Mouse (Mus musculus): ENCODE measurements around the gene Wdr47. TPM values are rescaled to one million over a fixed set of nuclear protein-coding genes. Genes with fewer than 3 reads are reported as not detected.
"Not testable (repeated sequence)": the region's sequence is repeated elsewhere in the genome, so short reads cannot be mapped to it uniquely, and the experiment has no call there.

Wdr47 gene
- polyA plus RNA-seq, 1 experiment from 2014 or later, result 135 TPM

DNA sequence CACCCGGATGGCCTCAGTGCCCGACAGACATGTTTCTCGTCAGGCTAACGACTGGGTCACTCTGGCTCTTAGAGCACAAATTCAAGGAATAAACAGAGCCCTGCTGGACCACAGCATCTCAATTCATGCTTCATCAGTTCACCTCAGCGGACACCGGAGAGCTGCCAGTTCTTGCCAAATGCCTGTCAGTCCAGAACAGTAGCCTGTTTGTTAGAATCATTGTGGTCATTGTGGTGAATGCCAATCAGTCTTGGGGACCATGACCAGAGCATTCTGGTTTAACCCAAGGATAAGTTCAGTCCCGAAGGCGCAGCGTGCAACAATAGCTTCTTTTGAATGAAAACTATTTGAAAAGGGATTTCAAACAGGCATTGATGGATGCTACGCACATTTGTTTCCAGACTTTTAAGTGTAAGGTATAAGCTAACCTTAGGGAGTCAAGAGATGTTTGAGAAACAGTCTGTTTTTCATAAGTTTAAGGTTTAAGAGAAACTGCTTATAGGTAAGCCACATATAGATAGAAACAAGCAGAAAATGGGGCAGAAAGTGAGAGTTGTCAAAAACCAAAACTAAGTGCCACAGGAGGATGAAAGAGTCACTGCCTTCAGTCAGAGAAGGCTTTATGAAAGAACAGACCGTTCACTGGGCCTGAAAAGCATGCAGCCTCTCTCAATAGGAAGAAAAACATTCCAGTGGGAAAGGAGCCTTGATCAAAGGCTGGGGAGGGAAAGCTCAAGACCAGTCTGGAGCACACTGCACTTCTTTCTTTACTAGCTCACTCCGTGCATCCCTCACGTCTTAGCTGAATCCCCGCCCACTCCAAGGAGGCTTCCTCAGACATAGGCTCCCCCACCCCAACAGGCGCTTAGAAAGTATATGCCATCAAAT is 22.8 kb upstream of the Wdr47 start:
- Histone ChIP-seq H3K9me3 (ENCODE audit: control insufficient read depth, low read length) (no peaks in the 10 kb centered on the region), H3K27me3 (replicated peaks; ENCODE audit: control insufficient read depth, insufficient read depth, low read length) (no peaks in the 10 kb centered on the region), H3K4me1 (replicated peaks; ENCODE audit: control insufficient read depth, insufficient read depth, low read length) (peaks cover 16% of the 10 kb centered on the region), H3K27ac (ENCODE audit: low read length) (peak overlapping the region; percentile 44), H3K9ac (replicated peaks; ENCODE audit: low read depth, low read length) (no peak overlapping the region), H3K36me3 (ENCODE audit: control insufficient read depth, insufficient read depth) (no peaks in the 10 kb centered on the region), H3K4me2 (ENCODE audit: low read length) (no peak overlapping the region), H3K4me3 (replicated peaks; ENCODE audit: low read length) (no peak overlapping the region)
- WGBS, result 6% methylated on average over 15 of the region's 15 CpGs
- peak; percentile 13; the same call in 1 of the 2 replicates for ATAC-seq

DNA sequence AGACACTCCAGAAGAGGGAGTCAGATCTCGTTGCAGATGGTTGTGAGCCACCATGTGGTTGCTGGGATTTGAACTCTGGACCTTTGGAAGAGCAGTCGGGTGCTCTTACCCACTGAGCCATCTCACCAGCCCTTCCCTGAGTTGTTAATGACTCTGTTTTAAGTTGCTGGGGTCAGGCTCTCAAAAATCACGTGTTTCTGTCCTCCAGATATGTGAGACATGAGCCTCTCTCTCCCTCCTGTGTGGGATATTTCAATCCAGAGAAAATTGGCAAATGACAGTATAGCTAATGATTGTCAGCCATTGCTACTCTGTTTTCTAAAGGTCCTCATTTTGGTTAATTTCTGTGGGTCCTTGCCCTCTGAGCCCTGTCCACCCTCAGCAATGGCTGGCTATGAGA is 21.4 kb upstream of the Wdr47 start:
- not testable (repeated sequence) for ATAC-seq; H3K27me3 ChIP-seq (replicated peaks; ENCODE audit: control insufficient read depth, insufficient read depth, low read length); H3K4me2 ChIP-seq (ENCODE audit: low read length); H3K9ac ChIP-seq (replicated peaks; ENCODE audit: low read depth, low read length); H3K4me3 ChIP-seq (replicated peaks; ENCODE audit: low read length); H3K27ac ChIP-seq (ENCODE audit: low read length); H3K9me3 ChIP-seq (ENCODE audit: control insufficient read depth, low read length); H3K36me3 ChIP-seq (ENCODE audit: control insufficient read depth, insufficient read depth)
- 60% methylated on average over 2 of the region's 3 CpGs for WGBS
- peaks cover 17% of the 10 kb centered on the region for H3K4me1 ChIP-seq (replicated peaks; ENCODE audit: control insufficient read depth, insufficient read depth, low read length)

DNA sequence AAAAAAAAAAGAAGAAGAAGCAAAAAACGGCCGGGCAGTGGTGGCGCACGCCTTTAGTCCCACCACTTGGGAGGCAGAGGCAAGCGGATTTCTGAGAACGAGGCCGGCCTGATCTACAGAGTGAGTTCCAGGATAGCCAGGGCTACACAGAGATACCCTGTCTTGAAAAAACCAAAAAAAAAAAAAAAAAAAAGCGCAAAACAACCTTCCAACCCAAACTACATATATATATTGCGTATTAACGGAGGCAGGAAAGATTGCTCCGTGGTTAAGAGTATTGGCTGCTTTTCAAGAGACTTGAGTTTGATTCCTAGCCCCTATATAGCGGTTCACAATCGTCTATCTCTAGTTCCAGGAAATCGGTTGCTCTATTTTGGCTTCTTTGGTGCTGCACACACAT is 20.3 kb upstream of the Wdr47 start:
- WGBS, result 89% methylated on average over 14 of the region's 14 CpGs
- Histone ChIP-seq H3K9ac (replicated peaks; ENCODE audit: low read depth, low read length) (no peak overlapping the region), H3K4me3 (replicated peaks; ENCODE audit: low read length) (no peak overlapping the region), H3K4me1 (replicated peaks; ENCODE audit: control insufficient read depth, insufficient read depth, low read length) (peaks cover 17% of the 10 kb centered on the region), H3K9me3 (ENCODE audit: control insufficient read depth, low read length) (no peaks in the 10 kb centered on the region), H3K36me3 (ENCODE audit: control insufficient read depth, insufficient read depth) (no peaks in the 10 kb centered on the region), H3K4me2 (ENCODE audit: low read length) (peak overlapping the region; percentile 77), H3K27me3 (replicated peaks; ENCODE audit: control insufficient read depth, insufficient read depth, low read length) (no peaks in the 10 kb centered on the region), H3K27ac (ENCODE audit: low read length) (0 out of 2 replicates have a peak overlapping the region, but pooled peaks have one; percentile 34)
- ATAC-seq, result no peak

DNA sequence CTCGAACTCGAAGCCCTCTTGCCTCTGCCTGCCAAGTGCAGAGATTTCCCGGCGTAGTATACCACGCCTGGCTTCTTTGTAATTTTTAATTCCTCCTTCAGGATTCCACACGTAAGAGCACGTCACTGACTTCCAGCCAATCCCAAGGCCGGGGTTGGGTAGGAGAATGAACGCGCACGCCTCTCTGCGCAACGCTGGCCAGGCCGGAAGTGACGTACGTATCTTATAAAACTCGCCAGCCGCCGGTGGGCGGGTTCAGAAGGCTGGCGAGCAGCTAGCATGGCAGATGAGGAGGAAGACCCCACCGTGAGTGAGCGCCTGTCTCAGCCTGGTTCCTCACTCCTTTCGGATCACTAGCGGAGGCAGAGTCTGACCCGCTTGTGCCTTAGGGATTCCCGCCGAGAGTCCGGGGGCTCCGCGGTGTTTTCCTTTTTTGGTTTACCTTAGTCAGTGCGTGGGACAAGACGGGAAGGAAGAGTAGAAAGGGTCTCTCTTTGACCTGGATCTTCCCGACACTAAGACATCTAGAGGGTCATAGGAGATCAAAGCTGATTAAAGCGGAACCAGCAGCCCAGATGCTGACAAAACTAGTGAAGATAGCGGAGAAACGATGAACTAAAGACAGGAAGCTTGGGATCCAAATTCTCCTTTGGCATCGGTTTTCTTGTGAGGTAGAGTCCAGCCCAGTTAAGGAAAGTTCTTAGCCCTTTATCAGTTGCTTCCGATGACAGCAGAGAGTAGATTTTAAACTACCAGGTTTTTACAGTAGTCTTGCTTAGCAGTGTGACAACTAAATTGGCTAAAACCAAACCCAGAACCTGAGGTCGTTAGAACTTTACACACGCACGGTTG is 19.4 kb upstream of the Wdr47 start, which contains the start of gene Taf13:
Gene Taf13, plus strand, starts transcription at position 256 of the 852 bp plus-strand sequence.
- Histone ChIP-seq H3K4me2 (ENCODE audit: low read length) (peak within 1 kb of the TSS; percentile 77), H3K9me3 (ENCODE audit: control insufficient read depth, low read length) (no peaks in the 10 kb centered on the region), H3K4me1 (replicated peaks; ENCODE audit: control insufficient read depth, insufficient read depth, low read length) (peaks cover 17% of the 10 kb centered on the region), H3K9ac (replicated peaks; ENCODE audit: low read depth, low read length) (peak within 1 kb of the TSS; percentile 69), H3K27me3 (replicated peaks; ENCODE audit: control insufficient read depth, insufficient read depth, low read length) (no peaks in the 10 kb centered on the region), H3K4me3 (replicated peaks; ENCODE audit: low read length) (peak within 1 kb of the TSS; percentile 63), H3K36me3 (ENCODE audit: control insufficient read depth, insufficient read depth) (no peaks in the 10 kb centered on the region), H3K27ac (ENCODE audit: low read length) (peak within 1 kb of the TSS; percentile 77)
- WGBS, result 2% methylated on average over 42 of the region's 42 CpGs
- peak; percentile 97 for ATAC-seq

DNA sequence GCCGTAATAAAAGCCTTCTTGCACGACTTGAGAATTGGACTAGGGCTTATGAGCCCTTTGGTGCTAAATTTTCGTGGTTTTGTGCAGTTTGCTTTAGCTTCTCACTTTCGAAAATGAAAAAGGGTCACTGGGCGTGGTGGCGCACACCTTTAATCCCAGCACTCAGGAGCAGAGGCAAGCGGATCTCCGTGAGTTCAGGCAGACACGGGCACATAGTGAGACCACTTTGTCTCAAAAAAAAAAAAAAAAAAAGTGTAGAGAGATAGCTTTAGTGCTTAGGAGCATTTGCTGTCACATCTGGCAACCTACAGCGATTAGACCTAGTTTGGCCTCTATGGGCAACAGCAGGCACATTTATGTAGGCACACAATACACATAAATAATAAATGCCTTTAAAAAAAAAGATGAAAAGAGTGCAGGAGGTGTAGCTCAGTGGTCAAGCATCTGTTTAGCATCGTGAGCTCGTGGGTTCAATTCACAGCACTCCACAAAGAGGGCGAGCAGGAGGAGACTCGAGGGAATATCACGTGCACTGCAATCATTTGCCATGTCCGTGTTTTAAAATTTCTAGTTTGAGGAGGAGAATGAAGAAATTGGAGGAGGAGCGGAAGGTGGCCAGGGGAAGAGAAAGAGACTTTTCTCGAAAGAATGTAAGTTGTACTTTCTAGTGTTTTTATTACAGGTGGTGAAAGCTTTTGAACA is 18.6 kb upstream of the Wdr47 start:
- H3K4me1 ChIP-seq (replicated peaks; ENCODE audit: control insufficient read depth, insufficient read depth, low read length), result peaks cover 17% of the 10 kb centered on the region
- peak overlapping the region; percentile 77 for H3K4me2 ChIP-seq (ENCODE audit: low read length)
- WGBS, result 48% methylated on average over 18 of the region's 18 CpGs
- H3K27ac ChIP-seq (ENCODE audit: low read length), result no peak overlapping the region
- no peaks in the 10 kb centered on the region for H3K36me3 ChIP-seq (ENCODE audit: control insufficient read depth, insufficient read depth)
- no peaks in the 10 kb centered on the region for H3K27me3 ChIP-seq (replicated peaks; ENCODE audit: control insufficient read depth, insufficient read depth, low read length)
- no peak for ATAC-seq
- peak overlapping the region; percentile 63 for H3K4me3 ChIP-seq (replicated peaks; ENCODE audit: low read length)
- peak overlapping the region; percentile 69 for H3K9ac ChIP-seq (replicated peaks; ENCODE audit: low read depth, low read length)
- H3K9me3 ChIP-seq (ENCODE audit: control insufficient read depth, low read length), result no peaks in the 10 kb centered on the region

DNA sequence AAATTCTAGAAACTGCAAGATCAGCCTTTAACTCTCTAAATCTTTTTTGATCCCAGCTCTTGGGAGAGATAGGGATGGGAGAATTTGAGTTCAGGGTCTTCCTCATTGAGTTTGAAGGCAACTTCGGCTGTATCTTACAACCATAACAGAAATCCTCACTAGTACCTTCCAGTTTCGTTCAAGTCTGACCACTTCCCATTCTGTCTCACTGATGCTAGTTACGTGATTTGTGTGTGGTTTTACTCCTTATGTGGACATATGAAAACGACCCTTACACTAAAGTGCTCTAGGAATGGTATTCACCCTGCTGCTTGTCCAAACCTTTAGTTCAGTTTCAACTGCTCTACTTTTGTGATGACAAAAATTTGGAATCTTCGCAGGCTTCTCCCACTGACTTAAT is 17.1 kb upstream of the Wdr47 start:
- Histone ChIP-seq H3K4me3 (replicated peaks; ENCODE audit: low read length) (no peak overlapping the region), H3K27me3 (replicated peaks; ENCODE audit: control insufficient read depth, insufficient read depth, low read length) (no peaks in the 10 kb centered on the region), H3K9ac (replicated peaks; ENCODE audit: low read depth, low read length) (no peak overlapping the region), H3K36me3 (ENCODE audit: control insufficient read depth, insufficient read depth) (no peaks in the 10 kb centered on the region), H3K4me1 (replicated peaks; ENCODE audit: control insufficient read depth, insufficient read depth, low read length) (peaks cover 17% of the 10 kb centered on the region), H3K4me2 (ENCODE audit: low read length) (no peak overlapping the region), H3K27ac (ENCODE audit: low read length) (no peak overlapping the region), H3K9me3 (ENCODE audit: control insufficient read depth, low read length) (no peaks in the 10 kb centered on the region)
- ATAC-seq, result no peak
- WGBS, result 91% methylated on average over 5 of the region's 5 CpGs

DNA sequence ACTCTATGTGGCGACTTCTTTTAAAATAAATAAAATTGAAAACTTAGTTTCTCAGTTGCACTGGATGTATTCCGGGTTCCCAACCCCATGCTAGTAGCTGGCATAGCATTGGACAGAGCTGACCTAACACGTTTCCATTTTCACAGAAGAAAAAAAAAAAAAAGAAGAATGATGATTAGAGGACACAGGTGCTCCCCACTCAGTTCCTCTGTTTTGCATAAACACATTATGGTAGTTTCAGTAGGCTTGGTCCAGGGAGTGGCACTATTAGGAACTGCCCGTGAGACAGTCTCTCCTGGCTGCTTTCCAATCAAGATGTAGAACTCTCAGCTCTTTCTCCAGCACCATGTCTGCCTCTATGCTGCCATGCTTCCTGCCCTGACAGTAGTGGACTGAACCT is 6.5 kb upstream of the Wdr47 start:
- Histone ChIP-seq H3K9ac (replicated peaks; ENCODE audit: low read depth, low read length) (no peak overlapping the region), H3K27me3 (replicated peaks; ENCODE audit: control insufficient read depth, insufficient read depth, low read length) (no peaks in the 10 kb centered on the region), H3K9me3 (ENCODE audit: control insufficient read depth, low read length) (no peaks in the 10 kb centered on the region), H3K36me3 (ENCODE audit: control insufficient read depth, insufficient read depth) (no peaks in the 10 kb centered on the region), H3K4me1 (replicated peaks; ENCODE audit: control insufficient read depth, insufficient read depth, low read length) (no peaks in the 10 kb centered on the region), H3K4me2 (ENCODE audit: low read length) (no peak overlapping the region), H3K4me3 (replicated peaks; ENCODE audit: low read length) (no peak overlapping the region), H3K27ac (ENCODE audit: low read length) (no peak overlapping the region)
- no peak for ATAC-seq
- WGBS, result 86% methylated on average over 4 of the region's 4 CpGs

DNA sequence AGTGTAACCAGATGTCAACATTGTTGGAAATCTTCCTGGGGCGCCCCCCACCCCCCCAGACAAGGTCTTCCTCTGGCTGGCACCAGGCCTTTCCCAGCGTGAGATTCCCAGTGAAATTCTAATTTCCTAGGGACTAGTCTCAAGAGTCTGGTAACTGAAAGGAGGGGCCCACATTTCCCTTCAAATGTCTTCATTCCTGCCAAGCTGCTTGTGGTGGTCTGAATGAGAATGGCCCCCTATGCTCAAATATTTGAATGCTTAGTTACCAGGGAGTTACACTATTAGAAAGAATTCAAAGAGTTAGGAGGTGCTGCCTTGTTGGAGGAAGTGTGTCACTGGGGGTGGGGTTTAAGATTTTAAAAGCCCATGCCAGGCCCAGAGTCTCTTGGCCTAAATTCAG is 2.6 kb upstream of the Wdr47 start:
- peaks cover 7% of the 10 kb centered on the region for H3K4me1 ChIP-seq (replicated peaks; ENCODE audit: control insufficient read depth, insufficient read depth, low read length)
- no peak overlapping the region for H3K27ac ChIP-seq (ENCODE audit: low read length)
- H3K9me3 ChIP-seq (ENCODE audit: control insufficient read depth, low read length), result no peaks in the 10 kb centered on the region
- no peak overlapping the region for H3K9ac ChIP-seq (replicated peaks; ENCODE audit: low read depth, low read length)
- H3K4me3 ChIP-seq (replicated peaks; ENCODE audit: low read length), result no peak overlapping the region
- no peaks in the 10 kb centered on the region for H3K27me3 ChIP-seq (replicated peaks; ENCODE audit: control insufficient read depth, insufficient read depth, low read length)
- ATAC-seq, result no peak
- no peaks in the 10 kb centered on the region for H3K36me3 ChIP-seq (ENCODE audit: control insufficient read depth, insufficient read depth)
- H3K4me2 ChIP-seq (ENCODE audit: low read length), result no peak overlapping the region
- WGBS, result 29% methylated on average over 2 of the region's 2 CpGs

Measured in forebrain, embryonic 16.5 days (tissue).